Mouse (Mus musculus) left cerebral cortex, postnatal 25 days (tissue): ENCODE data around the gene Gpr137c. TPM values are rescaled to one million over a fixed set of nuclear protein-coding genes. Genes with fewer than 3 reads are reported as not detected.
A peak's percentile ranks its signal among the peaks of the same experiment; 100 is the strongest.

Source experiments
- DNase-seq, 2 experiments: peaks; one replicate each; pipeline ENCODE4 v3.0.0; 2022; ENCODE audit warnings: low spot score in 2 of 2, mixed read lengths in 1 of 2
- intact Hi-C: fragments of 180-260 bp; cut with DNase I; formaldehyde crosslinking; loops from one replicate; pipeline ENCODE4 v1.15.1; 2025
- total RNA-seq, 2 experiments: library from RNA; stranded (reverse); gene quantifications; 2 replicates each; pipeline ENCODE4 v1.2.3; 2021

Gpr137c gene
- total RNA-seq, 2 experiments from 2014 or later, result 29.8 to 39.9 TPM

DNA sequence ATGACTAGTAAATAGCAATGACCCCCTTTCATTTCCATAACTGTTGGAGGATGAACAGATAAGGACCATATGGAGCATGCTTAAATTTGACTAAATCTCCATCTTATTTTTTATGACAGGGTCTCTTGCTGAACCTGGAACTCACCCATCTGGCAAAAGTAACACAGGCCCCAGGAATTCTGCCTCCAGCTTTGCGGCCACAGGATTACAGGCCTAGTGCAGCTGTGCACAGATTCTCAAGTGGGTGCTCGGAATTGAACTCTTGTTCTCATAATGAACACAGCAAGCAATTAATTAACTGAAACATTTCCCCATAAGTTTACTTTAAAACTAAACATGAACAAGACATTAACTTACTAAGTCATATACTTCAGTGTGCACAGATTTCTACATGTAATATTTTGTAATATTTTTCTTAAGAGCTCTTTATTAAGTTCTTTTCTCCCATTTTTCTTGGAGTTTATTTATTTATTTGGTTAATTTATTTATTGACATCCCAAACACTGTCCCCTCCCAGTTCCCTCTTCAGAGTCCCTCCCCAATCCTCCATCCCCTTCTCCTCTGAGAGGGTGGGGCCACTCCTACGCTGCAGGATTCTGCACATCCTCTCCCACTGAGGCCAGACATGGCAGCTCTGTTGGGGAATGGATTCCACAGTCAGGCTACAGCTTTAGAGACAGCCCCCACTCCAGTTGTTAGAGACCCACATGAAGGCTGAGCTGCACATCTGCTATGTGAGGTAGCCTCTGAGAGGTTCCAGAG, 44.5 kb downstream of the Gpr137c start:
- intact Hi-C loops, result no loop called here
- DNase-seq, result no peak

DNA sequence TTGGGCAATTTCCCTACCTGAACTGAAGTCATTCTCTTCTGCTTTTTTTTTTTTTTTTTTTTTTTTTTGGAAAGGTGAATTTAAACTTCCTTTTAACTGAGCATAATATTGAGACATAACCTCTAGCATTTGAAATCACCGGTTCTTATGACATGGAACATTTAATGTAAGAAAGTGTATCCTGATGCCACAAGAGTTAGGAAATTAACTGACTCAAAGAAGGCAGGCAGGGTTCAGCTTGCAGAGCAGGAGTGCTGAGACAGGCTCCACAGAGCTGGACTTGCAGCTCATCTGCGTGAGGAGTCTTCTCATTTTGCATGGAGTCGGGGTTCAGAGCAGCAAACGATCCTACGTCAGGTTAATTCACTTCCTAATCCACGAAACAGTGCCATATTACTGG, 56.3 kb downstream of the Gpr137c start:
- no peak for DNase-seq
- intact Hi-C loops, result no loop called here

DNA sequence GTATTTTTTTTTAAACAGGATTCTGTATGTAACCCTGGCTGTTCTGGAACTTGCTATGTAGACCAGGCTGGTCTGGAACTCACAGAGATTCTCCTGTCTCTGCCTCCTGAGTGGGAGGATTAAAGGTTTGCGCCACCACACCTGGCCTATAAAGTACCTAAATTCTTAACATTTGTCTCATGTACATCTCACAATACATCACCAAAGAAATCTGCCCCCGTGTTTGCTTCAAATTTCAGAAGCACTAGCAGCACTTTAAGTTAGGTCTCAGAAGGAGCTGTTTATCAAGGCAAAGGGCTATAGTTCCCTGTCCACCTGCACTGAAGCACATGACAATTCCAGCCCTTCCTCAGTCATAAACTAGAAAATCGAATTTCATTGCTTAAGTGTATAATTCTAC, 62.5 kb downstream of the Gpr137c start:
- intact Hi-C loops, result no loop called here
- no peak for DNase-seq

DNA sequence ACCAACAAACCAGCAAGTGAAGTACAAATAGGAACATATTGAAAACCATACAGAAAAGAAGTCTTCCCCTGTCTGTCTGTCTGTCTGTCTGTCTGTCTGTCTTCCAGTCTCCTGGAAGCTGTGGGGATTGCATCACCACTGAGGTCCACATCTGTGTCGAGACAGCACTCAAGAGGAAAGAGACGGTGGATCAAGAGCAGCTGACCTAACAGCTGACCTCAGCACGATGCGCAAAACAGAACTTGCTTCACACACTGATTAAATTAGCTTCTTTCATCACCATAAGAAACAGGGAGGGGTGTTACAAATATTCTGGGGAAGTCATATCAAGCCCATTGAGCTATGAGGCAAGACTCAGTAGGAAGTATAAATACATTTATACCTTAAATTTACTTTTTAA, 72.1 kb downstream of the Gpr137c start:
- DNase-seq, result no peak
- intact Hi-C loops, result no loop called here

DNA sequence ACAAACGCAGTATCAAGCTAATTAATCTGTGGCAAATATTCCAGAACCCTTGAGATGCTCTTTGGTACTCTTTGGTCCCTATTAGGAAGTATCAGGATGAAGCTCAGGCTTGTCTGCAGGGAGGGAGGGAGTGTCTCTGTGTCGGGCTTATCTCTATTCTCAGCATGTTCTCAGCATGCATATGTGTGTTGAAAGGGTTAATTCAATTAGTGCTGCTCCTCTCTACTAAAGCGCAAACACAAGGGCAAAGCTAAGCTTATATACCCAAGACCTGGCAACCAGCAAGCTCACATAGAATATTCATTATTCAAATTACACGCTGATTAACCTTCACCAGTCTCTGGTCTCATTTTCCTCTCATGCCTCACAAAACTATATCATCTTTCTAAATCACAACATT, 84.4 kb downstream of the Gpr137c start:
- intact Hi-C loops, result no loop called here
- DNase-seq, result no peak

DNA sequence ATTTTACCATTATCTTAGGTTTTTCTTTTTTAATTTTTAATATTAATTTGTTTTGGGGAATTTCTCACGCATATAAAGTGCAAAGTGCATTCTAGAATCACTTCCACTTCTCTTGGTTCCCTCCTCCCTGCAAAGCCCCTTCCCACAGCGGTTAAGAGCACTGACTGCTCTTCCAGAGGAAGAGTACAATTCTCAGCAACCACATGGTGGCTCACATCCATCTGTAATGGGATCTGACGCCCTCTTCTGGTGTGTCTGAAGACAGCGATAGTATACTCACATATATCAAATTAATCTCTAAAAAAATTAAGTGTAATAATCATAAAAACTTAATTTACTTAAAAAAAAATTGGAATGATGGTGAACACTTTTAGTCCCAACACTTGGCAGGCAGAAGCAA, 84.9 kb downstream of the Gpr137c start:
- DNase-seq, result no peak
- intact Hi-C loops, result no loop called here

DNA sequence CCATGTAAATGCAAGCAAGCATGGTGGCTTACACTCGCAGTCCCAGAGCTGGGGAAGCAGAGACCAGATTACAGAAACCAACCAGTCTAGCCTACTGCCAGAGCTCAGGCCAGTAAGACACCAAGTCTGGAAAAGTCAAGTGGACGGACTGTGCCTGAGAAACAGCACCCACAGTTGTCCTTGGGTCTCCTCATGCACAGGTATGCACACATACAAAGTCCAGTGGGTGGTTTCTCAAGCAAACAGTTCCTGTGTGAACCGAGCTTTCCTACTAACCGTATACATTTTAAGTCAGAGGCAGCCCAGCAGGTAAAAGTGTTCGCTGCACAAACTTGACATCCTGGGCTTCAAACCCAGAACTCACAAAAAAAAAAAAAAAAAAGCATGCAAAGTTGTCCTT, 86.3 kb downstream of the Gpr137c start:
- no peak for DNase-seq
- intact Hi-C loops, result no loop called here

DNA sequence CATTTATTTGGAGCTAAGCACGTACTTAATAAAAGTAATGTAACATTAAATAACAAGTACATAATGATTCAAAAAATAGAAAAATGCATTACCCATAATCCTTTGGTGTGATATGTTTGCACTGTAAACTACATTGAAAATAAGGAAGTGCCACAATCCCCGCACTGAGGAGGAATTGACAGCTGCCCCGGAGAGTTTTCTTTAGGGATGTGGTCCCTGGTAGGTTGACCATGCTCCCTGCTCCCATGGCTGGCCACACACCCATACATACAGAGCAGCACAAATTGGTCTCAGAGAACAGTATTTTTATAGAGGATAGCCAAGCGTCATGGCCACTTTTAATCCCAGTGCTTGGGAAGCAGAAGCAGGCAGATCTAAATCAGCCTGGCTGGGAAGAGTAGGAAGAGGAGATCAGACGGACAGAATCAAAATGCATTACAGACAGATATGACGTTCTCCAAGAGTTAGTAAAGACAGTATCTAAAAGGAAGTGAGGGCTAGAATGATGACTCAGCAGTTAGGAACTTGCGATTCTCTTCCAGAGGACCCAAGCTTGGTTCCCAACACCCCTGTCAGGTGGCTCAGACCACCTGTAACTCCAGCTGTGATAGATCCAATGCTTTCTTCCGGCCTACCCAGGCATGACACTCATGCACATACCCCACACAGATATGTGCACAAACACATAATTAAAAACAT, 88.3 kb downstream of the Gpr137c start:
- DNase-seq, result no peak
- intact Hi-C loops, result no loop called here

DNA sequence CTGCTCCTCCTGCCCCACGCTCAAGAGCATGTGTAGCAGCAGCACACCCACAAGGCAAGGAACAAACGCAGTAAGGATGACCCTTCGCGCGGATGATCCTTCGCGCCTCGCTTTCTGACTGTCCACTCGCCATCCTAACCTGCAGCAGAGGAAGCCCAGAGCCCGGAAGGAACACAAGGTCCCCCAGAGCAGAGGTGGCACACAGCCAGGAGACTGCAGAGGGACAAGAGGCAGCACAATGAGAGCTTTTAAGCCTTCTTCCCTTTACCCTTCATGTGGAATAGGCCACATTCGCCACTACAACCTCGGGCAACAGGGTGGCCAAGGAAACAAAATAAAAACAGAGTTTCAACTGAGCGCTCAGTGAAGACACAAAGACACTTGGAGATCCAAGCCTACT, 90.1 kb downstream of the Gpr137c start:
- intact Hi-C loops, result no loop called here
- DNase-seq, result no peak

DNA sequence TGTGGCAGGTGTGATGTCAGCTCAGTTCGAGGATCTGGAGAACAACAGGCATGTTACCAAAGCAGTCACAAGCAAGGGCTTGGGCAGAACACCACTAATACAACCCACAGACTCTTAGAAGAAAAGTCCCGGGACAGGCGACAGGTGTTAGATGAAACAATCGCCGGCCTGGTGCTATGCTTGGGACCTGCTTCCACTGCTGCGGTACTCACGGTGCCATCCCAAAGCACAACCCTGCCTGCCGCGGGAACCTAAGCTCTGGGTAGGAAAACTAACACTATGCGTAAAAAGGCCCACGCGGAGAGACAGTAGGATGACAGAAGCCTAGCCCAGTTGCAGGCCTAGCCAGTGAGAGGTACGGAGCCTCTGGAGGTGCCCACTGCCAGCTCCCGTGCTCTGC, 90.6 kb downstream of the Gpr137c start:
- no peak for DNase-seq
- intact Hi-C loops, result no loop called here

DNA sequence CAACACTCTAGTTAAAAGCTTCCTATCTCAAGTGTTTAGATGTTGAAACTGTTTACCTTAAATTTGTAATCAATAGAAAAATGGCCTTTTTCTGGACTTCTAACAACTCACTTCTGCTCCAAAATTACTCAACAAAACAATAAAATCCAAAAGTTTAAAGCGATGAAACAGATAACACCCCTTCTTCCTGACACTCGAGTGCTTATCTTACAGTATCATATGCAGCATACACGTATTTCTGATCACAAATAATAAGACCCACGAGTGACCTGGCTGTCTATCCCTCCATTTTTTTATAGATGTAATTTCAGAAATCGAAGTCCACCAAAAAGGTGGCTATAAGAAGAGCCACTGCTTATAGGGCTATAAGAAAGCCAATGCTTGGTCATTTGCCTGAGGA, 97.4 kb downstream of the Gpr137c start:
- intact Hi-C loops, result loop anchor here (5.0 kb wide), 1 partner anchor 100 kb away; the partner anchor contains the start of gene Gpr137c

DNA sequence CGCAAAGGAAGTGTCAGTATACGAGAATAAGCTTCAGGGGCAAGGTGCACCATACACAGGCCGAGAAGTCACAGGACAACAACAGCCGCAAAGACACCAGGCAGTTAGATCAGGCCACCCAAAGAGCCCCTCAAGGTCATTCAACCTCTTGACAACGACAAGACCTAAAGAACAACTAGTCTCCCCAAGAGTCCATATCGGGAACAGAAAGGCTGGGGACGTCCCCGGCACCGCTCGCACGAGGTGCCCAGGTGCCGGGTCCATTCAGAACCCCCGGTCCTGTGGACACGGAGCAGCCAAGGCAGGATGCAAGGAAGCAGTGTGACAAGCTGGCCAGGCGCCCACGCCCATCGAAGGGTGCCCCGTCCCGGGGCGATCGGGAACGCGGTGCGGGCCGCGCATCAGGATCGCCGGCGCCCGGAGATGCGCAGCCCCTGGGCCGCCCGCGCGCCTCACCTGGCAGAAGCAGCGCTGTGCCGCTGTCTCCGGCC, 98.4 kb downstream of the Gpr137c start:
- DNase-seq, result peak in 1 of 2 experiments; percentile 37
- intact Hi-C loops, result loop anchor here (1.0 to 5.0 kb wide), 2 partner anchors 11 to 101 kb away; partner anchors contain the start of genes Gpr137c and Psmc6

More for the DNA sequence above, 97.4 kb downstream of the Gpr137c start:
- no peak for DNase-seq

DNA sequence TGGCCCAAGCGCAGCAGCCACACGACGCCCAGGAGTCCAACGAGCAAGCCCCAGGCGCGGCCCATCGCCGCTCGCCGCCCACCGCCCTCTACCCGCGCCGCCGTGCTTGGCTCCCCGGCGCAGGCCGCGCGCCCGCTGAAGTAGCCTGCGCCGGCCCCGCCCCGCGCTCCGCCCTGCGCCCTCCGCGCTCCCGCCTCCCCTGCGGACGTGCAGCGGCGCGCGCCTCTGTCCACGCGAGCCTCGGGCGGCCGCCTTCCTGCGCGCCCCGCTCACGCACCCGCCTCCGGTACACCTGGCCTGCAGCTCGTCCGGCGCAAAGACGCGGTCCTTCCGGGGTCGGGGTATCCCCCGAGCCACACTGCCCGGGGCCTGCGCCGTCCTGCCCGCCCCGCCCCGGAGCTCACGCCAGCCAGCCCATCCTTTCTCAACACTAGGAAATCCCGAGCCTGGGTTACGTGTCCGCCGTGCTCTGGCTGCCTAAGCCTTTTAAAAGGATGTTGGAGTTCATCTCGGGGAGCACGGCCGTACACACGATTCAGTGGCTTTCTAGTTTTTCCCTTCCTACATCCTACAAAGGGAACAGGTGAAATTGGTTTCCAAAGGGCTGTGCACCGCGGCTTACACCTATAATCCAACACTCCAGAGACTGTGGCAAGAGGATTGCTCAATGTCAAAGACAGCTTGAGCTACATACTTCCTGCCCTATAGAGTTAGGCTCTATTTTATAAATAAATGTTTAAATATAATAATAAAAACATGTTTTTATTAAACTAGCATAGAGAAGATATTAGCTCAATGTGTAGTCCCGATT, 99.1 kb downstream of the Gpr137c start, which contains the start of gene Ero1l:
Gene Ero1l, minus strand, starts transcription at position 346 of the 811 bp plus-strand sequence.
- peak; percentile 88 for DNase-seq
- intact Hi-C loops, result loop anchor here (1.0 to 5.0 kb wide), 2 partner anchors 11 to 101 kb away; partner anchors contain the start of genes Gpr137c and Psmc6

DNA sequence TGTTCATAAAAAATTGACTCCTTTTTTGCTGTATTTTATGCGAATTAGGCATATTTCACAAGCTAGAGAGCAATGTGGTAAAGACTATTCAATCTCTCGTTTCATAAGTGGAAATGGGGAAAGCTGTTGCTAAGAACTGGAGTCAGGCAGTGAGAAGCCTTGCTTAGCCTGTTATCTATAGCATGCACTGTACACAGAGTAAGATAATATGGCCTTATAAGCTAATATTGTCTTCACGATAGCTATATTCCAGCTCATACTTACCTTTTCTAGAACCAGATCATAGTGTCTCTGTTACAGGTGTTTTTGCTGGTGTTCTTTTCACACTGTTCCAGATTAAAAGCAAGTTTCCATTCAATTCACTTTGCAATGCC, 99.7 kb downstream of the Gpr137c start:
- no peak for DNase-seq
- intact Hi-C loops, result loop anchor here (5.0 kb wide), 1 partner anchor 102 kb away; the partner anchor contains the start of gene Gpr137c

DNA sequence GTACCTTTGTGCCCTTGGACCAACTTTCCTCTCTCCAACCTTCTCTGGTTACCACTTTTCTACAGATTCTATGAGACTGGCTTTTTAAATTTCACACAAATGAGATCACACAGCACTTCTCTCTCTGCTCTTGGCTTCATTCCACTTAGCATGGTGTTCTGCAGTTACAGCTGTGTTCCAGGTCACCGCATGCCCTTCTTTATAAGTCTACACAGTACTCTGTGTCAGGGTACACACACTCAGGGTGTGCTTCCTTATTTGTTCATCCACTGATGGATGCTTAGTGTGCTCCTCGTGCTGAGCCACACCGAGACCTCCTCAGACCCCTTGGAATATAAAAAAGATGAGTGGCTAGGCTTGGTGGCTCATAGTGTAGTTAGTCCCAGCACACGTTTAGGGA, 100.6 kb downstream of the Gpr137c start:
- no peak for DNase-seq
- intact Hi-C loops, result no loop called here

DNA sequence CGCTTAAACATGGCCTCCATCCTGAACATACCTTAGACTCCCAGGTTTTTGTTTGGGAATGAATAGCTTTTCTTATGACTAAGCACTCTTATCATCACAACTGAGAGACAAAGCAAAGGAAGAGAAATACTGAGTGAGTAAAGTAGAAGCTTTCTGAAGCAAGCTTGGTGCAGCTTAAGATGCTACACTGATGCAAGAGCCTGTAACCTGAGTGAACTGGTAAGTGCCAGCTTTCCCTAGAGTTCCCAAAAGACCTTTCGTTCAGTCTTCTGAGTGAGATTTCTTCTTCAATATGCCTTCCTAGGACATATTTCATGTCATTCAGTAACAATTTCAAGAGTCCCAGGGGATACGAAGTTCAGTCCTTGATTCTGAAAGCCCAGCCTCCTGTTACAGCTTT, 101.5 kb downstream of the Gpr137c start:
- intact Hi-C loops, result no loop called here

DNA sequence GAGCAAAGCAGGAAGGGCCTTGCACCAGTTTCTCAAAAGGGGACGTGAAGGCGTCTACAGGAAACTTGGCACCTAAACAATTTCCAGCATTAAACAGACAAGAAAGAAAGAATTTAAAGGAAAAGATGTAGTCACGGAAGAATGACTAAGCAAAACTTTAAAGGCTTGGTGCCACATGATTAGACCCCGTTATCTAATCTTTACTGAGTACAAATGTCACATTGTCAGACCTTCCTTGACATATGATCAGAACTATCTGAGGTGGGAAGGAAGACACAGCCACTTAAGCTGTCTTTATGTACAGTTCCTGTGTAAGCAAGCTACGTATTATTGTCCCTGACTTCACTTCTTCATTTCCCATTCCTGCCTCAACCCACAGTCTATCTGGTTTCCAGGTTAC, 102.1 kb downstream of the Gpr137c start:
- DNase-seq, result peak in 1 of 2 experiments; percentile 57
- intact Hi-C loops, result no loop called here

More for the DNA sequence above, 101.5 kb downstream of the Gpr137c start:
- no peak for DNase-seq

DNA sequence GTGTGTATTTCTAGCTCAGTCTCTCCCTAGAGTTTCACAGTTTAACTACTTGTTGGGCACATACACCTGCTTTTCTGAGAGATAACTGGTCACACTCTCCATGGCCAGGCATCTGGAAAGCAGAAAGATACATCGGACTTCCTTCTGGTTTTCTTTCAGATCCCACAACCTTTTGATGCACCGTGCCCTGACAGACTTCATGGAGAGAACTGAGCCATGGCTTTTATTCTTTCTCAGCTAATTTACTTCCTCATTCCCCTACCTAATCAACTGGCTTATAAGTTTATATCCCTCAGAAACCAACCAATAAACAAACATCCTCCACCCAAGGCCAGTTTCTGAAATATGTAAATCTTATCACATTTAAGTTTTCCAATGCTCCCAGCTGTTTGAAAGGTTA, 102.9 kb downstream of the Gpr137c start:
- intact Hi-C loops, result no loop called here
- no peak for DNase-seq

DNA sequence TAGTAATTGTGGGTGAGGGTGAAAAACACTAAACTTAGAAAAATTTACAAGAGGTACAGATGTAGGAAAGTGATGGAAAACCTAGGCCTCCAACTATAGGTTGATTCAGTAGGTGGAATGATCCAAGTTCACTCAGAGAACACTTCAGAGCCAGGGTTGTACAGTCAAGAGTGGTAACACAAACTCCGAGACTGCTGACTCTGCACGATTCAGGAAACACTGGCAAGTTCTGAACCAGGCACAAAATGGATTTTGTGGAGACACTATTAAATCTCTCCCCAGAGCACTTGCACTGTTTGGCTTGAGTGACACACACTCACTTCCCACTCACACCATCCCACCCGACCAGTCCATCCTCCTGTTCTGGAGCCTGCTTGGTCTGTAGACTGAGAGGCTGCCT, 103.8 kb downstream of the Gpr137c start:
- DNase-seq, result no peak
- intact Hi-C loops, result no loop called here

DNA sequence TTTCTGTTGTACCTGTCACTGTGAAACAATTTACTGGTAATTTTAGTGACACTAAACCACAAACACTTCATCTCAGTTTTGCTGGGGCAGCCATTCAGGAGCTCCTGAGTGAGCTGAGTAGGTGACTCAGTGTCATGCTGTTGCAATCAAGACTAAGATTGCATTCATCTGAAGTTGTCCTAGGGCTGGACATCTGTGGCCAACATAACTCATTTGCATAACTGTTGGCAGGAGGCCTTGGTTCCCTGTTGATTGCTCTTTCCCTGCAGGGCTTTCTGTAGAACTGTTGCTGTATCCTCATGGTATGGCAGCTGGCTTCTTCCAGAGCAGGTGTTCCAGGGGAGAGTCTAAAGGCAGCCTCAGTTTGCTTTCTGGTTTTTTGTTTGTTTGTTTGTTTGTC, 106.0 kb downstream of the Gpr137c start:
- intact Hi-C loops, result no loop called here
- DNase-seq, result peak in 1 of 2 experiments; percentile 21
